Mouse (Mus musculus) urinary bladder, postnatal 14 days (tissue): ENCODE results near the gene Nckap5l.
"Not testable (repeated sequence)": the region's sequence is repeated elsewhere in the genome, so short reads cannot be mapped to it uniquely, and the experiment has no call there.

Source experiments
- DNase-seq: peaks from one replicate; pipeline ENCODE4 v3.0.0; 2021; ENCODE audit warnings: low spot score

Nckap5l gene

DNA sequence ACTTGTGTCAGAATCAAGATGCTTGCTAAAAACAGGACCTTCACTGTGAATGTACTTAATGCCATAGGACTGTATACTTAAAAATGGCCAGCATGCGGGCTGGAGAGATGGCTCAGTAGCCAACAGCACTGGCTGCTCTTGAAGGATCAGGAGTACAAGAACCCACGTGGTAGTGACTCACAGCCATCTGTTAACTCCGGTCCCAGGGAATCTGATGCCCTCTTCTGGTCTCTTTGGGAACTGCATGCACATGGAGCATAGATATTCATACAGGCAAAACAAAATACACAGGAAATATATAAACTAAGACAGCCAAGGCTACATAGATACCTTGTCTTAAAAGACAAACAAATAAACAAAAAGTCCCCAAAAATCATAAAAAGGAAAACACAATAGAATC is 11.5 kb upstream of the Nckap5l start:
- peak; percentile 82 for DNase-seq

- peak; percentile 66 for DNase-seq
Observed at GRCm38 (mm10) chr15:99463194-99463593, 5.6 kb upstream of the Nckap5l start.

DNA sequence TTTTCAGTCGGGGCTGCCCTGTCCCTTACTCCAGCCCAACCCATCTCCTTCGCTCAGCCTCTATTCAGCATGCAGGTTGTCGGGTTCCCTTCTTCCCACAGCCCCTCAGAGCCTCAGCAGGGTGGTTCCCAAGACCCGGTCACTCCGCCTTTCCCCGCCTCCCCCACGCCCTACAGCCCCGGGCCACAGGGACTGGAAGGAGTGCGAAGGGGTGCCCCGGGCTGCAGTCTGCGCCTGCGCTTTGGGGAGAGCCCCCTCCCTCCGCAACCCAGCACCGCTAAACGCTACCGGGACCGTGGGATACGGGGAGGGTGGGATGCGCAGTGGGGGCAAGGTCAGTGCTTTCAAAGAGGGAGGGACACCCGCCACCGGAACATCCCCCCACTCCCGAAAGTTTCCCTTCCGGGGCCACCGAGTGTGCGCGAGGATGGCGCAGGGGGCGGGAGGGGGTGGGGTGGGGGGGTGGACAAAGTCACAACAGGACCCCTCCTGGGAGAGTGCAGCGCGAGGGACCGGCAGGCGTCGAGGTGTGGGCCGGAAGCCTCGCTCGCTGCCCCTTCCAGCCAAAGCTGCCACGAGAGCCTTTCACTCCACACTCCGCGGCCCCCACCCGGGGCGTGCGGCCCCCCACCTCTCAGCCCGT is 464 bp downstream of the Nckap5l start:
- peak; percentile 60 for DNase-seq

GRCm38 (mm10) chr15:99456338-99456962 is 1.1 kb downstream of the Nckap5l start:
- no peak for DNase-seq

- no peak for DNase-seq
Observed at GRCm38 (mm10) chr15:99455415-99455814, 2.1 kb downstream of the Nckap5l start.

GRCm38 (mm10) chr15:99454585-99455279 is 2.8 kb downstream of the Nckap5l start:
- no peak for DNase-seq

DNA sequence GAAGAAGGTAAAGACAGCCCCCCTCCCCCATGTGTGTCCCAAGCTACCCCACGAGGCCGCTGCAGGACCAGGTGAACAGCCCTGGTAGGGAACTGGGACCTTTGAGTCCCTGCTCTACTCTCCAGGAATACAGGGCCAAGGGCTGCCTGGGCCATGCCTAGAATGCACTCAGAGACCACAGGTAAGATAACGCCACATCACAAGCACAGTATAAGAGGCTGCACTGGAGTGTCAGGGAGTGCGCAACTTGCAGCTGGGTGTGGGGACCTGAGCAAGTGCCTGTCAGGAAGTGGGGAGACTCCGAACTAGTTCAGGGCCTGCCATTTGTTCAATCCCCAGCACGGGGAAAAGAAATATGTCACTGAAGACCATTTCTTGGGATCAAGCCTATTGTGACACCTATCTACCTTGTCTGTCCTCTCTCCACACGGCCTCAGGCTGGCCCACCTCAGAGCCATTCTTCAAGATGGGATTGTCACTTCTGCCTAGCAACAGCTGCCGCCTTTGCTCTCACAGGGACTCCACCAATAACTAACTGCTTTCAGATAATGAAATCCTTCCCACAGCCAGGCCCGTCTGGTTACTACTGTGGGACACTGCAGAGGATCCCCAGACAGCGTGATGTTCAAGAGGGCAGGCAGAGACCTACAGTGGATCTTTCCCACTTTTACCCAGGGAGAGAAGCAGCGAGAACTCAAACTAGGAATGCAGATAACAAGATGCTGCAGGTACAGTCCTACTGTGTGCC is 4.2 kb downstream of the Nckap5l start:
- DNase-seq: no peak

- no peak for DNase-seq
Observed at GRCm38 (mm10) chr15:99449751-99450280, 7.7 kb downstream of the Nckap5l start.

- peak; percentile 37 for DNase-seq
Observed at GRCm38 (mm10) chr15:99449131-99449750, 8.3 kb downstream of the Nckap5l start.

GRCm38 (mm10) chr15:99446136-99446535 is 11.4 kb downstream of the Nckap5l start:
- not testable (repeated sequence) for DNase-seq

- DNase-seq: no peak
Observed at GRCm38 (mm10) chr15:99445567-99445966, 12.0 kb downstream of the Nckap5l start.

- DNase-seq: no peak
Observed at GRCm38 (mm10) chr15:99442358-99442757, 15.2 kb downstream of the Nckap5l start.

- DNase-seq: no peak
Observed at GRCm38 (mm10) chr15:99440816-99441457, 16.6 kb downstream of the Nckap5l start.

DNA sequence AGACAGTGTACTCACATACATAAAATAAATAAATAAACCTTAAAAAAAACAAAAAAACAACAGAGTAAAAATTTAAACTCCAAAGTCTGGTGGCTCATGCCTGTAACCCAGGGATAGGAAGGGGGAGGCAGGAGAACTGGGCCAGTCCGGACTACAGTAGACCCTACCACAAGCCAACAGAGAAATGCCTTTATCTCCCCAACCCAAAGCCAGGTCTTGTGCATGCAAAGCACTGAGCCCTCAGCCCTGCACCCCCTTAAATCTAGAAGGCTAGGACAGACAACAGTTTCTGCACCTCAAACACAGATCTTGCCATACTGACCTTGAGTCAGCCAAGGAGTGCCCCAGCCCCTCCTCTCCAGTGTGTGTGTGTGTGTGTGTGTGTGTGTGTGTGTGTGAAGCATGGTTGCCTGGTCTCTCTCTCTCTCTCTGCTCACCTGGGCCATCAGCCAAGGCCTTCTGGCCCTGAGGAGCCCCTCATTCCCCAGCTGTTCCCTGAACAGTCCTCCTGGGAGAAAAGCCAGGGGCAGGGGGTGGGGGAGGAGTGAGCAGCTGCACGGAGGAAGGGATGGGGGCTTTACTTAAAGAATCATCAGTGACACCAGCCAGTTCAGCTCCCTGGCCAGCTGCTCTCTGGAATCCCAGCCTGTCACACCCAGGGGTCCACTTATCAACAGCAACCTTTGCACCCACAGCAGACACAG is 17.3 kb downstream of the Nckap5l start:
- no peak for DNase-seq

- no peak for DNase-seq
Observed at GRCm38 (mm10) chr15:99438966-99439698, 18.4 kb downstream of the Nckap5l start.

GRCm38 (mm10) chr15:99433913-99434312 is 23.6 kb downstream of the Nckap5l start:
- no peak for DNase-seq

DNA sequence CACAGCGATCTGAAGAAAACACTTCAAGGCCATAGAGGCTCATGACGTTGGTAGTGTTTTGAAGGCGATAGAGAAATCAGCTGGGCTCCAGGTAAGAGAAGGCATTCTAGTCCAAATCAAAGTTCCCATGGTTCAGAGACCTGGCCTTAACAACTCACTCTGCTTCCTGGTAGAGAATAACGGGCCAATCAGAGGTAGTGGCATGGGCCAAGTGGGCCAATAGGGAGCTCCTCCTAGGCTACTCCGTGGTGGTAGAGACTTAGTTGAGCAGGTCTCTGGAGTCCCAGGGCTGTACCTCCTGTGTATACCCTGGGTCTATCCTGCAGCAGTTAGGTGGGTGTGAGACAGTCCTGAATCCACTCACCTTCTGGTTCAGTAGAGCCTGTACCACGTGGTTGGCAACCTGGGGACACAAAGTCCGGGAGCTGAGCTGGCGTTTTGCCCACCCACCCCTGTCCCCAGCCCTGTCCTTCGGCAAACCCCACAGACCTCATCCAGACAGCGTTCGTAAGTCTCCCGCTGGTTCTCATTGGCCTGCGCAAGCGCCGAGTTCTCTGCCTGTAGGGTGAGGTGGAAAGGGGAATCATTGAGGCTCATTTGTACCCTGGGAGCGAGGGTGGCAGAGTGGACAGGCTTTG is 24.3 kb downstream of the Nckap5l start:
- DNase-seq: no peak

- DNase-seq: no peak
Observed at GRCm38 (mm10) chr15:99431967-99432366, 25.6 kb downstream of the Nckap5l start.

- DNase-seq: no peak
Observed at GRCm38 (mm10) chr15:99431504-99431903, 26.0 kb downstream of the Nckap5l start.
